Mouse (Mus musculus) T-cell, adult 66 days (primary cell): ENCODE data around the gene Slc35b1. TPM values are rescaled to one million over a fixed set of nuclear protein-coding genes. Genes with fewer than 3 reads are reported as not detected.

Experiments
- total RNA-seq, 2 experiments: library from RNA; stranded (reverse); gene quantifications; 3 replicates in 1 of 2; 4 replicates in 1 of 2; pipeline ENCODE4 v1.2.4; 2023

Gene Slc35b1
- total RNA-seq, result 10 to 100 TPM; 51.0 to 57.5 TPM

DNA sequence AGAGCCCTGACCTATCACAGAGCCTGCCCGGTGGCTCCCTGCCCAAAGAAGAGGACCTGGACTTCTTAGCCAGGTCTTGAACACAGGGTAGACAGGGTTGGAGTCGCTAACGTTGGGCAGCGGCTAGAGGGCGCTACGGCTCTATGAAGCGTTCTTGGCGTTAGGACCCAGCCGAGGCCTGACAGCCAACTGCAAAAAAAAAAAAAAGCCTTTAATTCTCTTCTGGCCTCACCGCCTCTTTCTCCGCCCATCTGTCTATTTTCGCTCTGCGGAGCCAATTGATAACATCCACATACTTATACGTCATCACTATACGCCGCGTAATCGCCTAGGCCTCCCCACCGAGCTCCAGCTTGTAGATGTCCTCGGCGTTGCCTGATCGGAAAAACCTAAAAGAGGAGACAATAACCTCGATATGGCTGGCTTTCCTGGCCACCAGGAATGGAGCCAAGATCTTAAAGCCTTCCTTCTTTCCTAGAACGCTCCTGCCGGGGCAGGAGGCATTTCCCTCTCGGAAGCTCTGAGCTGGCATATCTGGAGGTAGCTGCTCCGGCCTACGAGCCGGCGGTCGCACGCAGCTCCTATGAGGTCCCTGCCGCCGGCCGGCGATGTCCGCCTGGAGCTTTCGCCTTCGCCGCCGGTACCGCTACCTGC, at the start of gene Slc35b1:
Gene Slc35b1 (plus strand): TSS at position 374 of the 654 bp plus-strand sequence.

DNA sequence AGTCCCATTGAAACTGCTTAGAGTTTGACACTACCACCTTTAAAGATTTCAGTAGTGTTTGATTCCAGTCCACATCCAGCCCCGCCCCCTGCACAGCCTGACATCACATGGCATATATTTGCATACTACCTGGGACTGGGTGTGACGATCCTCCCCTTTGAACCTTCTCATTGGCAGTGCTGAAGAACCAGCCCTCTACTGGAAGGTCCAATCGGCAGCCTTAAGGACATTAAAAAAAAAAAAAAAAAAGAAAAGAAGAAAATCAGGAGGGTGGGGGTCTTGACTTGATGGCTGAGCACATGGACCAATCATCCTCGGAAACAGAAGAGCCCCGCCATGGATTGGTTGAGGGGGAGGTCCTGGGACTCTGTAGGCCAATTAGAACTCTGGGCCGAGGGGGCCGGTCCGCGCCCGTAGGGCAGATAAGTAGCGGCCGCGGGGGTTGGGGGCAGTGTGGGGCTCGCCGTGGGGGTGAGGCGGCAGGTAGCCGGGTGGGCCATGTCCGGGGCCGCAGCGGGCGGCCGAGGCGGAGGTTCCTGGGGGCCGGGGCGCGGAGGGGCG, 47.8 kb upstream of the Slc35b1 start, which contains the start of gene Fam117a:
Gene Fam117a (plus strand): TSS at position 451 of the 561 bp plus-strand sequence.

DNA sequence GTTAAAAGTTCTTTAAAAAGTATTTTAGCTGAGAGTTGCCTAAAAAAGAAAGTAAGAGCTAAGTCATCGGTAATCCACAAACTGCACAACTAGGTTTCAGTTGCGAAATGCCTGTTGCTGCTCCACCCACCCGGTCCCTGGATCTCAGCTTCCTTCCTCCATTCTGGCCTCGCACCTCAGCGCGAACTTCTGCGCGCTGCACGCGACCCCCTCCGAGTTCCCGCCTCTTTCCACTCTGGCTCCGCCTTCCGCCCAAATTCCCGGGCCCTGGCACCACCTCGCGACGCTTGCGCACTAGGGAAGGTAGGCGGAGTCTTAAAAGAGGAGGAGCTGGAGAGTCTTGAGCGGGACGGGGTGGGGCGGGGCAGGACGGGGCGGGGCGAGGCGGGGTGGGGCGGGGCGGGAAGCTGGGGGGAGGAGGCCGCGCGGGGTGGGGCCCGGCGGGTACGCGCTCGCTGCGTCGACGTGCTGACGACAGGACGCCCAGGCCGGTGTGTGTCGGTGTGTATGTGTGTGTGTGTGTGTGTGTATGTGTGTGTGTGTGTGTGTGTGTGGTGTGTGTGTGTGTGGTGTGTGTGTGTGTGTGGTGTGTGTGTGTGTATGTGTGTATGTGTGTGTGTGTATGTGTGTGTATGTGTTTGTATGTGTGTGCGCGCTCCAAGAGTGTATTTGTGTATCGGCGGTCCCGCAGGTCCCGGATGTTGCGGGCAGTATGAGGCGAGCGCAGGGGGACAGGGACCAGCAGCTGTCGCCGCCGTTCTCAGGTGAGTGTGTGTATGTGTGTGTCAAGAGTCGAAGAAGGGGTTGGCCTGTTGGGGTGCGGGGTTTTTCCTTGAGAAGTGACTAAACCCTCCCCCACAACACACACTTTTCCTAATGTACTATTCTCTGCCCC, 29.4 kb downstream of the Slc35b1 start, which contains the start of gene Spop:
Gene Spop (plus strand): TSS at position 440 of the 895 bp plus-strand sequence.

Other genes with a start within 250 kb of the Slc35b1 start
- gene Dlx4, start 238.4 kb upstream of the Slc35b1 start, total RNA-seq, result not detected
- gene Tac4, start 123.2 kb upstream of the Slc35b1 start, total RNA-seq, result not detected
- 100 to 1,000 TPM; 116 to 137 TPM for gene Kat7, start 74.4 kb upstream of the Slc35b1 start, total RNA-seq
- 100 to 1,000 TPM in 1 of 2 experiments, 10 to 100 TPM in 1; 98.8 to 107 TPM for gene Fam117a, start 47.7 kb upstream of the Slc35b1 start, total RNA-seq
- 10 to 100 TPM; 88.1 to 96.8 TPM for gene Spop, start 29.4 kb downstream of the Slc35b1 start, total RNA-seq
- gene Nxph3, start 129.9 kb downstream of the Slc35b1 start, total RNA-seq, result not detected
- gene Ngfr, start 203.0 kb downstream of the Slc35b1 start, total RNA-seq, result under 1 TPM in 1 of 2 experiments, not detected in 1; 0.20 TPM